Mouse (Mus musculus) cortical plate, adult 2 months (tissue): ENCODE measurements at regions not wholly inside any gene's neighbourhood (a gene's known extent, or its start where the extent isn't known, plus 50 kb on each side); places are given as distances from the start of the nearest gene placed in this dataset.
"Not testable (repeated sequence)": the region's sequence is repeated elsewhere in the genome, so short reads cannot be mapped to it uniquely, and the experiment has no call there.

Experiments
- H3K27ac ChIP-seq: fragments of 200-500 bp; 2 replicates; pipeline ENCODE4 v1.5.1; 2012; ENCODE audit warnings: low read length, control low read depth, inconsistent platforms; ENCODE audit not compliant: insufficient read depth
- H3K4me1 ChIP-seq: fragments of 200-500 bp; 2 replicates; pipeline ENCODE4 v1.6.1; 2011; ENCODE audit warnings: low read length; ENCODE audit not compliant: control insufficient read depth, insufficient read depth
- H3K4me3 ChIP-seq: fragments of 200-500 bp; 2 replicates; pipeline ENCODE4 v1.5.1; 2011; ENCODE audit warnings: mild to moderate bottlenecking, low read length, control low read depth; ENCODE audit not compliant: insufficient read depth
- CTCF ChIP-seq: fragments of 200-500 bp; IDR thresholded peaks from 2 replicates; pipeline ENCODE4 v1.5.1; 2011; ENCODE audit warnings: mild to moderate bottlenecking, control low read depth, low read length; ENCODE audit not compliant: insufficient read depth; ENCODE audit errors: extremely low read depth
- POLR2A ChIP-seq: fragments of 200-500 bp; IDR thresholded peaks from 2 replicates; pipeline ENCODE4 v1.6.1; 2011; ENCODE audit warnings: mild to moderate bottlenecking, low read length, control low read depth; ENCODE audit not compliant: insufficient read depth; ENCODE audit errors: extremely low read depth

DNA sequence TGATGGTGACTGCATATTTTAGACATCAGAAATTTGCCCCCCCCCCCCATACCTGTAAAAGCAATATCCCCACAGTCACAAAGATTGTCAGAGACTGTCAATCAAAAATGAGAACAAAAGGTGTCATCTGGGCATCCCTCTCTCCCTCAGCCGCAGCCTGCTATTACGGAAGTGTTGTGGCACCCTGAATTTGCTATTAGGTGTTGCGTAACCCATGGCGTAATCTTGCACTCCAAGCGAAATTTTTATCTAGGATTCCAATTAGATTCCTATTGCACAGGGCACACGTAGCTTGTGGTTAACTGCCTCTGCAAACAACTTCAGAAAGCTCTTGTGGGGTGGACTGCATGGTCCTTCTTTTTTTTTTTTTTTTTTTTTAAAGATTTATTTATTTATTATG lies 289.9 kb downstream of the Phf3 start:
- Histone ChIP-seq H3K4me3 (no peak overlapping the region), H3K4me1 (0 out of 2 replicates have a peak, but pooled peaks cover 3% of the 10 kb centered on the region), H3K27ac (no peak overlapping the region)
- TF ChIP-seq POLR2A (no peak), CTCF (no peak)

DNA sequence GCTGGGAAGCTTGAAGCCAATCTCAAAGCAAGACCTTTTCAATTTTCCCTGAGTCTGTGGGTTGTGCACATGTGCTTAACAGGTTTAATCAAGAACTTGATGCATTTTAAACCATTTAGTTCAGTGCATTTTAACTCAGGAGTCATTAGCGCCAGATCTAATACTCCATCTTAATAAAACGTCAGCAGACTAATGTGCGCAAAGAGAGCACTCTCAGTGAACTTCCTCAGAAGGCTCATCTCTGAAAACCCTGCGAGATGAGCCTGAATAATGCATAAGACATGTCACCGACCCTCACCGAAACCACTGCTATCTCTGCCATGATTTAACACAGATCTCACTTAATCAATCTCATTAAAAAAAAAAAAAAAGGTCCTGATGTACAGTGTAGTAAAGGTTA lies 309.0 kb downstream of the Phf3 start:
- H3K4me1 ChIP-seq, result no peaks in the 10 kb centered on the region
- no peak overlapping the region for H3K27ac ChIP-seq
- TF ChIP-seq POLR2A, result no peak
- TF ChIP-seq CTCF, result no peak
- no peak overlapping the region for H3K4me3 ChIP-seq

DNA sequence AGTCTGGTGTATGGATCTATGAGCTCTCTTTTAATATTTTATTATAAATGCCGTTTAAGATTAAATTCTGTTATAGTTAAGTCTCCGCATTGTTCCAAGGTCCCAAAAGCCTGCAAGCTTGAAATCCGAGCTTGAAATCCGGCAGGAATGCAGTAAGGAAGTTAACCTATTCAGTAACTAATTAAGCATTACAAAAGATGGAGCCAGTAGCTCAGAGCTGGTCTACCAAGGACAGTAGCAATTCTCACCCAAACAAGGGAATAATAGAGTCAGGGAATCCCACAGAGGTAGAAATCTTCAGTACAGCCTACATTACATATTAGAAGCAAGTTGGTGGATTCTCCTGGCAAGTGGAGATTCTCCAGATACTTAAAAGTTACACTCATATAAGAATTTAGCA lies 325.0 kb downstream of the Phf3 start:
- not testable (repeated sequence) for H3K4me1 ChIP-seq, H3K27ac ChIP-seq, H3K4me3 ChIP-seq

DNA sequence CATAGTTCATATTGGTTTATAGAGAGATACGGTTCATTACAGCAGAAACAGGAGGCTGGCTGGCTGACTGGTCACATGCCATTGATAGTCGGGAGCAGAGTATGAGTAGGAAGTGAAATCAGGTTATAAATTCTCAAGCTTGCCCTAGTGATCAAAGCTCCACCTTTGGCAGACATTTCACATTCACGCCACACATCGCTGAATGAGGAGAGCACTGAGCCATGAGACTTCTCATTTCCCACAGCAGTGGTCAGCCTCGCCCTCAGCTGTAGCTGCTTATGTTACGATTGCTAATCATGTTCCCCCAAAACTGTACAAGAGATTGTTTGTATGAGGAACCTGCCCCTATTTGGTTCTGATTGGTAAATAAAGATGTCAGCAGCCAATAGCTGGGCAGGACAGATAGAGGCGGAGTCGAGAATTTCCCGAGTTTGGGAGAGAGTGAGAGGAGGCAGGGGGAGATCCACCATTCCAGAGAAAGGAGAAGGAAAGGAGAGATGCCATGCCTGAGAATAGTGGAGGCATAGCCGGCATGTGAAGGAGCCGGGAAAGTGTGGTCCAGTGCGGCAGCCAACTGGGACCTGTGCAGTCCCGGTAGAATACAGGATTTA lies 333.5 kb downstream of the Phf3 start:
- TF ChIP-seq CTCF (no peak), POLR2A (no peak)
- H3K27ac ChIP-seq, result no peak overlapping the region
- no peak overlapping the region for H3K4me3 ChIP-seq
- H3K4me1 ChIP-seq, result no peaks in the 10 kb centered on the region

DNA sequence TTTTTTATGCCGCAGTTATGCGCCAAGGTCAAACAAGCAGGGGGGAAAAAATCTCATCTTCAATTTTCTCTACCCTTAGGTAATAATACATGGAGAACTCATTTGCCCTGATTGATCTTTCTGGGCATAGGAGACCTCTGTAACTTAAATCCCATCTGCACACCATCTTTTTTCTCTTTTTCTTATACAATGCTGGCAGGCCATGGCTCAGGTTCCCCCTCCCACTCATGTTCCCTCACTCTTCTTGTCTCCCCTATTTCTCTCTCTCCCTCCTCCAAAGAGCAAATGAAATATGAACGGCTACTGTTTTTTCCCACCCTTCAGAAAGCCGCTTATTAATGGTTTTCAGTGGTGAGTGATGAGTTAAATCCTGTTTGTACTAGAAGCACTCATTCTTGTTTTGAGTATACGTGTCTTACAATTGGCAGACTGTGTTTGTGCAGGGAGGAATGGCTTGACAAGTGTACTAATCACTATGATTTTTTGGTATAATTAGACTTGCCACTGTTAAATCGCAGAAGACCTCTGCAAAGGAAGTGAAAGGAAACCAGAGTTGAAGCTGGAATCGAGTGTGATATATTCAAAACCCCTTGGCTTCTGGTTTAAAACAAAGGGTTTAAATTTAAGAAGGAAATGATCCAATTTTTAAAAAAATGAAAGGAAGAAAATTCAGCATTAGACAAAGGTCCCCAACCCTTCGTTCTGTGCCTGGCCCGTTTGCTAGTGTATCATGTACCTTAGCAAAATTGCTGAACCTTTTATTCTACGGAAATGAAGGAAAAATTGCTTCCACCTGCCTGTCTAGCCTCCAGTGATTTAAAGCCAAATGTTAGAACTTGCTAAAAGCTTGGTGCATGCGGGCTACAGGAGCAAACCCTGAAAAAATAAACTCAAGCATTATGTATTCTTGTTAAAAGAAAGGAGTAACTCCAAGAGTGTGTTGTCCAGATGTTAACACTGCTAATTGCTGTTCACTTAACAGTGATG lies 336.4 kb downstream of the Phf3 start:
- TF ChIP-seq POLR2A, result no peak
- no peak for TF ChIP-seq CTCF
- H3K27ac ChIP-seq, result no peak overlapping the region
- H3K4me3 ChIP-seq, result no peak overlapping the region
- H3K4me1 ChIP-seq, result no peaks in the 10 kb centered on the region

DNA sequence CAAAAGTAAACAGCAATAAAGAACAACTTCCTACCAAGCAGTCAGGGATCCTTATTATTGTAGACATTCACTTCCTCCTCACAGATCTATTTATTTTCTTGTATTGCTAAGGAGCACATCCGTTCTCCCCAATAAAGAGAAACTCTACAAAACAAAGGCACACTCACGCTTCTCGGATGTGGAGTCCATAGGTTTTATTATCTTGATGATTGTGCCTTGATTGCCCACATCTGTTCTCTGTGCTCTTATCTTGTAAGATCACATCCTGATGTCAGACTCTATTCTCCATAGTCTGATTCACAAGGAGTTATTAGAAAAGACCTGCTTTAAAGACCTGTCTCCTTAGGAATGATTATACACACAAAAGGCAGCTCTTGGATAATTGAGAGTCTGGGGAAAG lies 356.4 kb downstream of the Phf3 start:
- Histone ChIP-seq H3K27ac (no peak overlapping the region), H3K4me3 (no peak overlapping the region)
- TF ChIP-seq CTCF, result no peak
- TF ChIP-seq POLR2A, result no peak

DNA sequence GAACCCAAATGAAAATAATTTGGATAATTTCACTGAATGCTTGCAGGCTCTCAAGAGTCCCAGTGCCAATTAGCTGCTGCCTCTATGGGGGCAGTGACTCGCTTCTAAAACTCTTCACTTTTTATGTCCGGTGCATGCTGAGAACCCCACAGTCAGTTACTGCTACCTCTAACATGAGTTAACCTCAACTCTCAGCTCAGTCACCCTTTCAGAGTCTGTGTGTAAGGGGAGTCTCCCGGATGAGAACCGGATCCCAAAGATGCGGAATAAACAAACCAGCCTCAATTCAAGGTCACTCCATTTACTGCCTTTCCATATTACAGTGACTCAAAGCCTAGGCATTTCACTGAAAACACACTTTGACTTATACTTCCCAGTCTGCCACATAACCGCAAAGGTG lies 357.9 kb downstream of the Phf3 start:
- no peak for TF ChIP-seq CTCF
- no peak for TF ChIP-seq POLR2A

More for the DNA sequence above, 356.4 kb downstream of the Phf3 start:
- H3K4me1 ChIP-seq, result no peaks in the 10 kb centered on the region

DNA sequence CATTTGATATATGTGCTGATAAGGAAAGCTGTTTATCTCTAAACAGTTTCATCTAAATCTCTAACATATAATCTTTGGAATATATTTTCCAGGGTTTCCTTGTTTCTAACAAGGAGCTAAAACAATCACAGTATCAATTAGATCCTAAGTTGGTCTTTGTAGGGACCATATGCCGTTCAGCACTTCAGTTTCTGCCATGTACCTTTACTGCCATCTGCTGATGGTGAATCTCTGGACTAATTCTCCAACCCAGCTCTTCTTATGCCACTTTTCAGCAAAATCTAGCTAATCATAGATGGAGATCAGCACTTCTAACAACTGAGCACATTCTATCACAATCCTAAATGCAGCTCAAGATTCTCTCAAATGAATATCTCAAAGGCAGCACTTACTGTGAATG lies 370.5 kb downstream of the Phf3 start:
- Histone ChIP-seq H3K4me3 (no peak overlapping the region), H3K4me1 (no peaks in the 10 kb centered on the region; the same call in 1 of the 2 replicates), H3K27ac (no peak overlapping the region)
- TF ChIP-seq POLR2A (no peak), CTCF (peak; percentile 54; the same call in 1 of the 2 replicates)

More for the DNA sequence above, 357.9 kb downstream of the Phf3 start:
- Histone ChIP-seq H3K27ac (no peak overlapping the region), H3K4me3 (no peak overlapping the region), H3K4me1 (no peaks in the 10 kb centered on the region)

DNA sequence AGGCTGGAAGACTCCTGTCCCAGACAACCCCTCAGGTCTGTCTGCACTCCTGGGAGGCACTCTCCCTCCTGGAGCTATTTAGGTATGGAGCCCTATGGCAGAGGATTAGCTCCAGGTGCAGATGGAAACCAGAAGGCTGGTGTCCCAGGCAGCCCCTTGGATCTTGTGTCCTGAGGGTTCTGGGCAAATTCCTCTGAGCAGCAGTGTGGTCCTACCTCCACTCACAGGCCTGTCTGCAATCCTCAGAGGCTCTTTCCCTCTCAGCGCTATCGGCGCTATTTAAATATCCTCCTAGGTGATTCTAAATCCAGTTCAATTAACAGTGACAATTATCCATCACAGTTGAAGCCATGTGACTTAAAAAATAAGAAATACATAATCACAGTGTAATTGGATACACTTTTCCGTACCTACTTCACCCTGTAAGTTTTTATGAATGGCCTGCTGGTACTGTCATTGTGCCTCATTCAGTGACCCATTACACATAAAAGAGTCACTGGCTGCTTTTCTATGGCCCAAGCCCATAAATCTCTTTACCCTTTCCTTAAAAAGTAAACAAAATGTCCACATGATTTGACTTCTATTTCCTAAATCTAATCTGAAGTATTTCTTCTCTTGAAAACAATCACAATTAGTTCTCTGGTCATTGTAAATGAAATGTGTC lies 413.3 kb downstream of the Phf3 start:
- H3K4me3 ChIP-seq, result no peak overlapping the region
- no peak for TF ChIP-seq CTCF
- TF ChIP-seq POLR2A, result no peak
- H3K4me1 ChIP-seq, result no peaks in the 10 kb centered on the region
- no peak overlapping the region for H3K27ac ChIP-seq

DNA sequence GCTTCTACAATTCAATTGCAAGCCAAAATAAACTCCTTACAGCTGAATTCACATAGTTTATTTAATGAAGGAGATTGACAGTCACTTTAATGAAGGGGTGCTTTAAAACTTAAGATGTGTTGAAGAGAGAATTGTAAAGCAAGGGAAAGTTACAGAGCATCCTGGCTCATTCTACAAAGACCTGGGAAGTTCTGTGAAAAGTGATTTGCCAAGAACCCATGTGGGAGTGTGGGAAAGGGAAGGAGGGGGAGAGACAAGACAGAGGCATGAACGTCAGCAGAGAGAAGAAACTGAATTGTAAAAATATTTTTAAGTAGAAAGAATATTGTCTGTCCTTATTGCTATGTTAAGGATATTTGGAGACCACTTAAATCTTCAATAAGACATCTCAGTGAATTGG lies 435.8 kb downstream of the Phf3 start:
- no peak for TF ChIP-seq POLR2A
- TF ChIP-seq CTCF, result no peak
- H3K4me1 ChIP-seq, result no peaks in the 10 kb centered on the region
- H3K27ac ChIP-seq, result no peak overlapping the region
- H3K4me3 ChIP-seq, result no peak overlapping the region
